ENCODE assay signal across 9 mouse cellular contexts in the genomic region with DNA sequence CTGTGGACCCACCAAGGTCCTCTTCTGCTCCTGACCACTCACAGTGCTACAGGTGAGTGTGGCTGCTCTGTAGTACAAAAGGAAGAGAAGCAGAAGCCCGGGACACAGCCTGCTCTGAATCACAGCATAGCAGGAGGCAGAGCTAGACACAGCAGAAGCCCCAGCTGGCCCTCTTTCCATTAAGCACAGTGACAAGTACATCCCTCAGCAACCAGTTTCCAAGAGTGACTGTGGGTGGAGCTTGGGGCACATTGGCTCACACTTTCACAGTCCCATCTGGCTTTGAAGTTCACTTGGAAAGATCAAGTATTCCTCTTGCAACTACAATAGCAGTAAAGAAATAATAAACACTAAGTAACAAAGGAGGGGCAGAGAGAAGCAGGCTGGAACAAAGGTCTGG. TPM values are rescaled to one million over a fixed set of nuclear protein-coding genes. Genes with fewer than 3 reads are reported as not detected.
DNase-seq lines count a peak whose midpoint lies in the region; ATAC-seq and TF ChIP-seq lines count a peak whose summit lies in the region.
"Had no signal": no experiment of that assay in that cellular context is flagged by ENCODE, and none has a peak within 500 bp of the region (broad histone marks: within the 10 kb centered on the region; RNA-seq: fewer than 3 reads in every experiment).

No protein-coding gene starts in this region.

- no peak overlapping the region for H3K4me2 ChIP-seq in embryonic facial prominence, embryonic 15.5 days (replicated peaks)
- H3K4me2 ChIP-seq in intestine, postnatal 0 days (replicated peaks; ENCODE audit: low read depth) = no peak overlapping the region
- H3K4me2 ChIP-seq in neural tube, embryonic 12.5 days (replicated peaks) = no peak overlapping the region

- ATAC-seq in frontal cortex, adult (ENCODE audit: low TSS enrichment) = peak; percentile 58
- ATAC-seq in embryonic facial prominence, embryonic 15.5 days (ENCODE audit: insufficient number of reproducible peaks, low FRiP score, low TSS enrichment, low read depth) = no peak
- ATAC-seq in intestine, postnatal 0 days = peak; percentile 10; the same call in 1 of the 2 replicates
- ATAC-seq in neural tube, embryonic 12.5 days (ENCODE audit: low FRiP score, low read depth) = peak; percentile 75

- H3K36me3 ChIP-seq in embryonic facial prominence, embryonic 15.5 days = no peaks in the 10 kb centered on the region
- no peaks in the 10 kb centered on the region; the same call in 1 of the 2 replicates for H3K36me3 ChIP-seq in intestine, postnatal 0 days (ENCODE audit: control insufficient read depth, insufficient read depth)
- no peaks in the 10 kb centered on the region for H3K36me3 ChIP-seq in neural tube, embryonic 12.5 days

- no peak overlapping the region for H3K9ac ChIP-seq in embryonic facial prominence, embryonic 15.5 days
- H3K9ac ChIP-seq in intestine, postnatal 0 days (ENCODE audit: low read depth, low read length) = no peak overlapping the region
- no peak overlapping the region for H3K9ac ChIP-seq in neural tube, embryonic 12.5 days

- H3K9me3 ChIP-seq in embryonic facial prominence, embryonic 15.5 days (replicated peaks) = no peaks in the 10 kb centered on the region
- H3K9me3 ChIP-seq in intestine, postnatal 0 days (ENCODE audit: control insufficient read depth) = no peaks in the 10 kb centered on the region
- H3K9me3 ChIP-seq in neural tube, embryonic 12.5 days = no peaks in the 10 kb centered on the region

- no peak for TF ChIP-seq CTCF in intestine, postnatal 0 days (IDR thresholded peaks at IDR 0.05; ENCODE audit: low read depth)

- H3K4me3 ChIP-seq in embryonic facial prominence, embryonic 15.5 days (replicated peaks) = no peak overlapping the region
- no peak overlapping the region for H3K4me3 ChIP-seq in intestine, postnatal 0 days (ENCODE audit: low read depth, low read length)
- H3K4me3 ChIP-seq in neural tube, embryonic 12.5 days = no peak overlapping the region

- DNase-seq in frontal cortex, postnatal 25 days (ENCODE audit: low spot score in 2 of 2) = no peak
- no peak for DNase-seq in MN1 (ENCODE audit: low spot score)
- no peak for DNase-seq in adrenal gland, adult 8-10 months
- DNase-seq in testis, postnatal 10 days (ENCODE audit: low spot score) = no peak
- DNase-seq: gastrocnemius, postnatal 36 days had no signal

- H3K27ac ChIP-seq in embryonic facial prominence, embryonic 15.5 days (replicated peaks) = peak overlapping the region; percentile 51
- H3K27ac ChIP-seq in intestine, postnatal 0 days (ENCODE audit: low read depth, low read length) = peak overlapping the region; percentile 35; the same call in 1 of the 2 replicates
- H3K27ac ChIP-seq in neural tube, embryonic 12.5 days = peak overlapping the region; percentile 6; the same call in 1 of the 2 replicates

- H3K27me3 ChIP-seq in embryonic facial prominence, embryonic 15.5 days = no peaks in the 10 kb centered on the region
- no peaks in the 10 kb centered on the region for H3K27me3 ChIP-seq in intestine, postnatal 0 days (replicated peaks; ENCODE audit: control insufficient read depth, insufficient read depth, low read length)
- H3K27me3 ChIP-seq in neural tube, embryonic 12.5 days (replicated peaks) = no peaks in the 10 kb centered on the region

- H3K4me1 ChIP-seq in embryonic facial prominence, embryonic 15.5 days = peaks cover 62% of the 10 kb centered on the region
- H3K4me1 ChIP-seq in intestine, postnatal 0 days (replicated peaks; ENCODE audit: control insufficient read depth, insufficient read depth, low read length) = peaks cover 32% of the 10 kb centered on the region
- peaks cover 79% of the 10 kb centered on the region for H3K4me1 ChIP-seq in neural tube, embryonic 12.5 days

- WGBS in embryonic facial prominence, embryonic 15.5 days = 40% methylated on average over 1 of the region's 1 CpGs
- WGBS in intestine, postnatal 0 days = 40% methylated on average over 1 of the region's 1 CpGs
- 3% methylated on average over 1 of the region's 1 CpGs for WGBS in neural tube, embryonic 12.5 days

RNA-seq across cellular contexts. Expression of a gene that starts 32.2 kb away (rescaled TPM):
- polyA plus RNA-seq in embryonic facial prominence, embryonic 15.5 days (2015; fragmentation: Nextera tagmentation; extraction: Ambion mirVana) = 24.1 and 25.6 TPM in 2 replicates
- 7.9 and 8.7 TPM in 2 replicates for polyA plus RNA-seq in intestine, postnatal 0 days (2015; fragmentation: Nextera tagmentation; extraction: Ambion mirVana)
- polyA plus RNA-seq in neural tube, embryonic 12.5 days (2016; fragmentation: Nextera tagmentation; extraction: Ambion mirVana) = 33.3 and 35.7 TPM in 2 replicates
- 10 to 100 TPM; 43.2 to 63.6 (median 51.2) TPM for total RNA-seq in adrenal gland, adult 8-10 months (2022)
